Mouse (Mus musculus): ENCODE data around the gene Bcl2l10.

GRCm38 (mm10) chr9:75330821-75331220 is 16.7 kb upstream of the Bcl2l10 start:
- no peak for TF ChIP-seq CTCF (IDR thresholded peaks at IDR 0.05; ENCODE audit: insufficient read depth, low read length)
- TF ChIP-seq POLR2A (IDR thresholded peaks at IDR 0.05; ENCODE audit: borderline replicate concordance, extremely low read depth, low read depth, low read length): no peak

Measured in lung, adult 2 months (tissue).